Mouse (Mus musculus) erythroblast, adult 5-6 weeks (primary cell): ENCODE data around the gene Plcb3. TPM values are rescaled to one million over a fixed set of nuclear protein-coding genes. Genes with fewer than 3 reads are reported as not detected.
A peak's percentile ranks its signal among the peaks of the same experiment; 100 is the strongest.

Experiments used
- ATAC-seq: replicated peaks from 2 replicates; pipeline ENCODE4 v1.8.0; 2016; ENCODE audit warnings: moderate number of reproducible peaks, mild to moderate bottlenecking, moderate TSS enrichment, inconsistent platforms; ENCODE audit not compliant: poor library complexity, low FRiP score, severe bottlenecking
- total RNA-seq, 2 experiments: library from RNA; stranded (forward) in 1 of 2; stranded (reverse) in 1 of 2; fragments of 150-400 nt in 1 of 2; fragments of 200-764, 138-1000 nt in 1 of 2; gene quantifications; 2 replicates each; pipeline versions ENCODE4 v1.2.3 to v1.2.4; 2015 to 2017; ENCODE audit warnings: low replicate concordance in 2 of 2

Plcb3 gene
- total RNA-seq, 2 experiments from 2014 or later, result 0.19 to 2.5 TPM

- peak; percentile 91 for ATAC-seq
These were observed 66.6 kb downstream of the Plcb3 start, which contains the start of the genes Trmt112 and Prdx5 for GRCm38 (mm10) chr19:6909507-6910289. Gene Trmt112 (plus strand): TSS chr19:6909698. Gene Prdx5 (minus strand): TSS chr19:6910106.

- ATAC-seq, result no peak
These were observed 67.2 kb downstream of the Plcb3 start for GRCm38 (mm10) chr19:6909021-6909420.

- ATAC-seq, result no peak
These were observed 68.3 kb downstream of the Plcb3 start for GRCm38 (mm10) chr19:6907811-6908540.

- ATAC-seq, result no peak
These were observed 69.2 kb downstream of the Plcb3 start for GRCm38 (mm10) chr19:6907094-6907493.

- ATAC-seq, result no peak
These were observed 70.1 kb downstream of the Plcb3 start for GRCm38 (mm10) chr19:6906199-6906598.

- ATAC-seq, result no peak
These were observed 70.6 kb downstream of the Plcb3 start for GRCm38 (mm10) chr19:6905498-6906159.

- ATAC-seq, result no peak
These were observed 71.4 kb downstream of the Plcb3 start for GRCm38 (mm10) chr19:6904846-6905245.

- ATAC-seq, result no peak
These were observed 73.2 kb downstream of the Plcb3 start for GRCm38 (mm10) chr19:6903031-6903430.

Other genes with a start within 250 kb of the Plcb3 start
- 3.6 TPM in 1 of 2 replicates, not detected in the other for gene Rps6ka4, start 135.8 kb downstream of the Plcb3 start, total RNA-seq (2015; ENCODE audit: low replicate concordance)
- 1.1 and 2.6 TPM in 2 replicates for gene Rps6ka4, start 135.8 kb downstream of the Plcb3 start, total RNA-seq (2017; ENCODE audit: low replicate concordance)
- 3.8 and 4.6 TPM in 2 replicates for gene Ccdc88b, start 118.3 kb downstream of the Plcb3 start, total RNA-seq (2015; ENCODE audit: low replicate concordance)
- 10.9 and 11.8 TPM in 2 replicates for gene Ccdc88b, start 118.3 kb downstream of the Plcb3 start, total RNA-seq (2017; ENCODE audit: low replicate concordance)
- 46.7 and 49.5 TPM in 2 replicates for gene Trmt112, start 66.8 kb downstream of the Plcb3 start, total RNA-seq (2015; ENCODE audit: low replicate concordance)
- 22.7 and 49.4 TPM in 2 replicates for gene Trmt112, start 66.8 kb downstream of the Plcb3 start, total RNA-seq (2017; ENCODE audit: low replicate concordance)
- 192 and 238 TPM in 2 replicates for gene Prdx5, start 66.4 kb downstream of the Plcb3 start, total RNA-seq (2015; ENCODE audit: low replicate concordance)
- 232 and 266 TPM in 2 replicates for gene Prdx5, start 66.4 kb downstream of the Plcb3 start, total RNA-seq (2017; ENCODE audit: low replicate concordance)
- gene Esrra, start 54.7 kb downstream of the Plcb3 start, total RNA-seq (2015; ENCODE audit: low replicate concordance), result 3.1 and 5.2 TPM in 2 replicates
- 2.4 and 4.2 TPM in 2 replicates for gene Esrra, start 54.7 kb downstream of the Plcb3 start, total RNA-seq (2017; ENCODE audit: low replicate concordance)
- not detected in 2 replicates for gene Catsperz, start 51.1 kb downstream of the Plcb3 start, total RNA-seq (2015; ENCODE audit: low replicate concordance)
- gene Catsperz, start 51.1 kb downstream of the Plcb3 start, total RNA-seq (2017; ENCODE audit: low replicate concordance), result not detected in 2 replicates
- gene Kcnk4, start 42.0 kb downstream of the Plcb3 start, total RNA-seq (2015; ENCODE audit: low replicate concordance), result not detected in 2 replicates
- gene Kcnk4, start 42.0 kb downstream of the Plcb3 start, total RNA-seq (2017; ENCODE audit: low replicate concordance), result not detected in 2 replicates
- 2.1 and 4.8 TPM in 2 replicates for gene Bad, start 34.6 kb downstream of the Plcb3 start, total RNA-seq (2015; ENCODE audit: low replicate concordance)
- gene Bad, start 34.6 kb downstream of the Plcb3 start, total RNA-seq (2017; ENCODE audit: low replicate concordance), result 5.0 and 9.5 TPM in 2 replicates
- gene Gpr137, start 34.0 kb downstream of the Plcb3 start, total RNA-seq (2015; ENCODE audit: low replicate concordance), result 3.3 and 5.8 TPM in 2 replicates
- 4.2 and 7.2 TPM in 2 replicates for gene Gpr137, start 34.0 kb downstream of the Plcb3 start, total RNA-seq (2017; ENCODE audit: low replicate concordance)
- gene Ppp1r14b, start 1.5 kb downstream of the Plcb3 start, total RNA-seq (2015; ENCODE audit: low replicate concordance), result 30.9 and 57.8 TPM in 2 replicates
- gene Ppp1r14b, start 1.5 kb downstream of the Plcb3 start, total RNA-seq (2017; ENCODE audit: low replicate concordance), result 17.8 and 41.6 TPM in 2 replicates
- 34.0 and 34.9 TPM in 2 replicates for gene Fkbp2, start 4.0 kb upstream of the Plcb3 start, total RNA-seq (2015; ENCODE audit: low replicate concordance)
- 31.0 and 34.8 TPM in 2 replicates for gene Fkbp2, start 4.0 kb upstream of the Plcb3 start, total RNA-seq (2017; ENCODE audit: low replicate concordance)
- gene Vegfb, start 11.2 kb upstream of the Plcb3 start, total RNA-seq (2015; ENCODE audit: low replicate concordance), result 11.7 TPM in 2 replicates
- gene Vegfb, start 11.2 kb upstream of the Plcb3 start, total RNA-seq (2017; ENCODE audit: low replicate concordance), result 0.98 and 1.1 TPM in 2 replicates
- 4.4 and 6.5 TPM in 2 replicates for gene Dnajc4, start 16.1 kb upstream of the Plcb3 start, total RNA-seq (2015; ENCODE audit: low replicate concordance)
- 2.1 and 10.9 TPM in 2 replicates for gene Dnajc4, start 16.1 kb upstream of the Plcb3 start, total RNA-seq (2017; ENCODE audit: low replicate concordance)
- 5.4 TPM in 1 of 2 replicates, not detected in the other for gene Nudt22, start 19.6 kb upstream of the Plcb3 start, total RNA-seq (2015; ENCODE audit: low replicate concordance)
- 0.60 and 4.9 TPM in 2 replicates for gene Nudt22, start 19.6 kb upstream of the Plcb3 start, total RNA-seq (2017; ENCODE audit: low replicate concordance)
- gene Trpt1, start 19.7 kb upstream of the Plcb3 start, total RNA-seq (2015; ENCODE audit: low replicate concordance), result not detected in 2 replicates
- gene Trpt1, start 19.7 kb upstream of the Plcb3 start, total RNA-seq (2017; ENCODE audit: low replicate concordance), result not detected in 2 replicates
- gene Fermt3, start 43.0 kb upstream of the Plcb3 start, total RNA-seq (2015; ENCODE audit: low replicate concordance), result 20.8 and 28.6 TPM in 2 replicates
- gene Fermt3, start 43.0 kb upstream of the Plcb3 start, total RNA-seq (2017; ENCODE audit: low replicate concordance), result 49.0 and 56.3 TPM in 2 replicates
- 39.1 and 40.2 TPM in 2 replicates for gene Stip1, start 63.5 kb upstream of the Plcb3 start, total RNA-seq (2015; ENCODE audit: low replicate concordance)
- 33.4 and 44.3 TPM in 2 replicates for gene Stip1, start 63.5 kb upstream of the Plcb3 start, total RNA-seq (2017; ENCODE audit: low replicate concordance)
- 0.77 and 4.2 TPM in 2 replicates for gene Macrod1, start 80.3 kb upstream of the Plcb3 start, total RNA-seq (2015; ENCODE audit: low replicate concordance)
- gene Macrod1, start 80.3 kb upstream of the Plcb3 start, total RNA-seq (2017; ENCODE audit: low replicate concordance), result 0.94 TPM in 1 of 2 replicates, not detected in the other
- not detected in 2 replicates for gene Flrt1, start 129.3 kb upstream of the Plcb3 start, total RNA-seq (2015; ENCODE audit: low replicate concordance)
- not detected in 2 replicates for gene Flrt1, start 129.3 kb upstream of the Plcb3 start, total RNA-seq (2017; ENCODE audit: low replicate concordance)
- 17.3 TPM in 2 replicates for gene Otub1, start 229.8 kb upstream of the Plcb3 start, total RNA-seq (2015; ENCODE audit: low replicate concordance)
- 15.5 and 23.1 TPM in 2 replicates for gene Otub1, start 229.8 kb upstream of the Plcb3 start, total RNA-seq (2017; ENCODE audit: low replicate concordance)
- gene Cox8a, start 241.1 kb upstream of the Plcb3 start, total RNA-seq (2015; ENCODE audit: low replicate concordance), result 177 and 188 TPM in 2 replicates
- gene Cox8a, start 241.1 kb upstream of the Plcb3 start, total RNA-seq (2017; ENCODE audit: low replicate concordance), result 51.3 and 166 TPM in 2 replicates